ENCODE assay signal across 7 mouse cellular contexts in the genomic region with DNA sequence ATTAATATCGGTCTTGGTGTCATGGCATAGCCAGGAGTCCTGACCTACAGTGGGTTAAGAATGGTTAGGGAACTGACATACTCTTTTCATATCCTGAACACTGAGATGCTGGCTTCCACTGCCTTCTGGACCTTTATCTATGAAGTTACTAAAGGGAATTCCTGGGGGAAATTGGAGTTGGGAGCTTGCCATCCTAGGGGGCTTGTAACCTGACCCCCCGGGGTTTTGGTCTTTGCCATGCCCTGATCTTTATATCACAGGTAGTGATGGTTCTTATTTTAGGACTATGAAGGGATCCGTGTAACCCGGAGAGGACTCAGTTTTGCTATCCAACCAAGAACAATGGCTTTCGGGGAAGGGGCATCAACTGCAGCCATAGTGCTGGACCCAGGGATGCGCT. TPM values are rescaled to one million over a fixed set of nuclear protein-coding genes. Genes with fewer than 3 reads are reported as not detected.
DNase-seq lines count a peak whose midpoint lies in the region; ATAC-seq lines count a peak whose summit lies in the region.

No protein-coding gene starts in this region.

- H3K27me3 ChIP-seq in lung, embryonic 16.5 days (ENCODE audit: control insufficient read depth, insufficient read depth, low read depth, low read length) = no peaks in the 10 kb centered on the region
- no peaks in the 10 kb centered on the region for H3K27me3 ChIP-seq in embryonic facial prominence, embryonic 14.5 days (replicated peaks; ENCODE audit: control insufficient read depth, insufficient read depth, low read length)
- H3K27me3 ChIP-seq in limb, embryonic 11.5 days (ENCODE audit: control insufficient read depth, insufficient read depth, low read length) = no peaks in the 10 kb centered on the region
- H3K27me3 ChIP-seq in stomach, embryonic 15.5 days (replicated peaks) = no peaks in the 10 kb centered on the region

- H3K36me3 ChIP-seq in lung, embryonic 16.5 days (ENCODE audit: control insufficient read depth, insufficient read depth, low read length) = no peaks in the 10 kb centered on the region
- H3K36me3 ChIP-seq in embryonic facial prominence, embryonic 14.5 days (ENCODE audit: control insufficient read depth, insufficient read depth, low read length) = no peaks in the 10 kb centered on the region
- no peaks in the 10 kb centered on the region for H3K36me3 ChIP-seq in limb, embryonic 11.5 days (ENCODE audit: control insufficient read depth, insufficient read depth, low read length)
- H3K36me3 ChIP-seq in stomach, embryonic 15.5 days = no peaks in the 10 kb centered on the region

- H3K27ac ChIP-seq in lung, embryonic 16.5 days (ENCODE audit: low read length) = no peak overlapping the region
- no peak overlapping the region for H3K27ac ChIP-seq in embryonic facial prominence, embryonic 14.5 days (replicated peaks; ENCODE audit: low read depth, low read length)
- H3K27ac ChIP-seq in limb, embryonic 11.5 days (replicated peaks; ENCODE audit: low read depth, low read length) = no peak overlapping the region
- H3K27ac ChIP-seq in stomach, embryonic 15.5 days = no peak overlapping the region

- peak overlapping the region; percentile 73 for H3K9ac ChIP-seq in lung, embryonic 16.5 days (ENCODE audit: low read length)
- H3K9ac ChIP-seq in embryonic facial prominence, embryonic 14.5 days (ENCODE audit: low read depth, low read length) = peak overlapping the region; percentile 60
- H3K9ac ChIP-seq in limb, embryonic 11.5 days (ENCODE audit: low read length) = no peak overlapping the region
- H3K9ac ChIP-seq in stomach, embryonic 15.5 days = peak overlapping the region; percentile 40; the same call in 1 of the 2 replicates

- DNase-seq in lung, postnatal 25 days (ENCODE audit: low spot score) = no peak
- DNase-seq in embryonic facial prominence, embryonic 14.5 days (ENCODE audit: low spot score) = no peak
- no peak for DNase-seq in limb, embryonic 11.5 days (ENCODE audit: low spot score)
- DNase-seq in B cell, adult 2 months = no peak
- DNase-seq in ovary, adult 18-20 months (ENCODE audit: low spot score) = no peak

- no peak for ATAC-seq in lung, embryonic 16.5 days (ENCODE audit: low read depth)
- ATAC-seq in embryonic facial prominence, embryonic 14.5 days (ENCODE audit: low read depth) = no peak
- ATAC-seq in limb, embryonic 11.5 days (ENCODE audit: insufficient number of reproducible peaks, low FRiP score, low TSS enrichment, low read depth) = no peak
- ATAC-seq in stomach, embryonic 15.5 days (ENCODE audit: insufficient read depth, low FRiP score, low read depth) = no peak

- H3K4me3 ChIP-seq in lung, embryonic 16.5 days (ENCODE audit: low read length) = peak overlapping the region; percentile 71
- peak overlapping the region; percentile 47 for H3K4me3 ChIP-seq in embryonic facial prominence, embryonic 14.5 days (ENCODE audit: low read depth, low read length)
- peak overlapping the region; percentile 55 for H3K4me3 ChIP-seq in limb, embryonic 11.5 days (ENCODE audit: low read depth, low read length)
- H3K4me3 ChIP-seq in stomach, embryonic 15.5 days (replicated peaks) = peak overlapping the region; percentile 64

- H3K4me1 ChIP-seq in lung, embryonic 16.5 days (replicated peaks; ENCODE audit: control insufficient read depth, insufficient read depth, low read length) = peaks cover 11% of the 10 kb centered on the region; the same call in 1 of the 2 replicates
- peaks cover 7% of the 10 kb centered on the region for H3K4me1 ChIP-seq in embryonic facial prominence, embryonic 14.5 days (ENCODE audit: control insufficient read depth, insufficient read depth, low read length)
- H3K4me1 ChIP-seq in limb, embryonic 11.5 days (ENCODE audit: control insufficient read depth, insufficient read depth, low read length) = peaks cover 4% of the 10 kb centered on the region; the same call in 1 of the 2 replicates
- H3K4me1 ChIP-seq in stomach, embryonic 15.5 days = peaks cover 6% of the 10 kb centered on the region; the same call in 1 of the 2 replicates

- H3K4me2 ChIP-seq in lung, embryonic 16.5 days (ENCODE audit: low read depth, low read length) = peak overlapping the region; percentile 87
- H3K4me2 ChIP-seq in embryonic facial prominence, embryonic 14.5 days (ENCODE audit: low read depth, low read length) = peak overlapping the region; percentile 71
- peak overlapping the region; percentile 57 for H3K4me2 ChIP-seq in limb, embryonic 11.5 days (ENCODE audit: low read depth, severe bottlenecking)
- peak overlapping the region; percentile 63 for H3K4me2 ChIP-seq in stomach, embryonic 15.5 days

- no peaks in the 10 kb centered on the region for H3K9me3 ChIP-seq in lung, embryonic 16.5 days (ENCODE audit: control insufficient read depth, low read length)
- no peaks in the 10 kb centered on the region for H3K9me3 ChIP-seq in embryonic facial prominence, embryonic 14.5 days (ENCODE audit: control insufficient read depth, low read length)
- no peaks in the 10 kb centered on the region for H3K9me3 ChIP-seq in limb, embryonic 11.5 days (ENCODE audit: control insufficient read depth, low read length)
- no peaks in the 10 kb centered on the region for H3K9me3 ChIP-seq in stomach, embryonic 15.5 days

- 88% methylated on average over 6 of the region's 6 CpGs for WGBS in lung, embryonic 16.5 days
- WGBS in embryonic facial prominence, embryonic 14.5 days = 94% methylated on average over 6 of the region's 6 CpGs
- WGBS in limb, embryonic 11.5 days = 92% methylated on average over 6 of the region's 6 CpGs
- 90% methylated on average over 6 of the region's 6 CpGs for WGBS in stomach, embryonic 15.5 days

RNA-seq across cellular contexts. Expression of a gene that starts 1.3 kb away (rescaled TPM):
- polyA plus RNA-seq in lung, embryonic 16.5 days (2015; fragmentation: Nextera tagmentation; extraction: Ambion mirVana) = 9.5 and 9.7 TPM in 2 replicates
- polyA plus RNA-seq in embryonic facial prominence, embryonic 14.5 days (2014; fragmentation: Nextera tagmentation; extraction: Ambion mirVana) = 10.2 and 11.1 TPM in 2 replicates
- polyA plus RNA-seq in limb, embryonic 11.5 days (2014; fragmentation: Nextera tagmentation; extraction: Ambion mirVana) = 14.4 and 15.6 TPM in 2 replicates
- polyA plus RNA-seq in stomach, embryonic 15.5 days (2015; fragmentation: Nextera tagmentation; extraction: Ambion mirVana) = 10.8 and 16.8 TPM in 2 replicates
